Mouse (Mus musculus) adrenal gland (tissue): ENCODE measurements around the gene Mdga1.

ENCODE experiments used
- intact Hi-C: fragments of 180-260 bp; cut with DNase I; formaldehyde crosslinking; loops from one replicate; pipeline ENCODE4 v1.15.1; 2025

Mdga1 gene

DNA sequence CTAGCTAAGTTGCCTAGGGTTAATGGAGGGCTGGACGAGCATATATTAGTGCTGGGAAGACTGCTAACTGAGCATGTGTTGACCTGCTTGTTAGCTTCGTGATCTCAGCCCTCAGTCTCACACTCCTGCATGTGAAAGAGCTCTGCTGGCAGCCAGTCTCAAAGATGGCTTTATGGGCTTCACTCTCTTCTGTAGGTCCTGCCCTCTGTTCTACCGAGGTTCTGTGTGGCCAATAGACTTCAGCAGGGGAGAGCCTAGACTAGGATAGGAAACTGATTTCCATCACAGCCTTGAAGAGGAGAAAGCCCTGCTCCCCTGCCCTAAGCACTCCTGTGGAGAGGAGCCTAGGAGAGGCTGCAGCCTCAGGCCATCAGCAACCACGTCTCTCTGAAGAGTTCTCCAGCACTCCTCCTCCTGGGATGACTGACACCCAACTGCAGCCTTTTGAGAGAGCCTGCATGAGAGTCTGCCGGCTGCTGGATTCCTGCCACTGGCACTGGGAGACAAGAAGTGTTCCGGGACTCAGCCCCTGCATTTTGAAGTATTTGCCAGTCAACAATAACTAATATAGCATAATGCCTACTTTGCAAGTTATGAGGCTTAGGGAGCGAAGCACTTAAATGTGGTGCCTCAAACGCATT, 116.9 kb downstream of the Mdga1 start:
- intact Hi-C loops, result no loop called here

GRCm38 (mm10) chr17:29849436-29849797, 120.5 kb downstream of the Mdga1 start:
- intact Hi-C loops, result no loop called here

DNA sequence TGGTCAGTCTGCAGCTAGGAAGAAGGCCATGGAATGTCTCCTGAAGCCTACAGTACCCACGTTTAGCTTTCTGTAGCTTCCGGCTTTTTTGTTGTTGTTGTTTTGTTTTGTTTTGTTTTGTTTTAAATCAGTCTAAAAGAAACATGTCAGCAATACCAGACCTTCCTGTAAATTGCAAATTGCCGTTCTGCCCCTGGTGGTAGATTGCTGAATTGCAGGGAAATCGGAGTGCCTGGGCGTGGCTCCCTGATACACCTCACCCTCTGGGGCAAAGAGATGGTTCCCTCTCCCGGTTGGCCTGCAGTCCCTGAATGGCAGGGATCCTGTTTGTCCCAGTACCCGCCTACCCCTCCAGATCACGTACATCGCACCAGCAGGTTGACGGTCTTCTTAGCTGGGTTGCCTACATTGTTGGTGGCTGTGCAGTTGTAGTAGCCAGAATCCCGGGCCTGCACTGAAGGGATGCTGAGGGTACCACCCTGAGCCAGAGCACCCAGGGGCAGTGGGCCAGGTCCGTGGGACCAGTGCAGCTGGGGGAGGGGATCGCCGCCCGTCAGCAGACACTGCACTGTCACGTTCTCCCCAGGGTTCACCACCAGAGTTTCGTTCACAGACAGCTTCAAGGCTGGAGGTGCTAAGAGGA, 121.0 kb downstream of the Mdga1 start:
- intact Hi-C loops, result no loop called here

DNA sequence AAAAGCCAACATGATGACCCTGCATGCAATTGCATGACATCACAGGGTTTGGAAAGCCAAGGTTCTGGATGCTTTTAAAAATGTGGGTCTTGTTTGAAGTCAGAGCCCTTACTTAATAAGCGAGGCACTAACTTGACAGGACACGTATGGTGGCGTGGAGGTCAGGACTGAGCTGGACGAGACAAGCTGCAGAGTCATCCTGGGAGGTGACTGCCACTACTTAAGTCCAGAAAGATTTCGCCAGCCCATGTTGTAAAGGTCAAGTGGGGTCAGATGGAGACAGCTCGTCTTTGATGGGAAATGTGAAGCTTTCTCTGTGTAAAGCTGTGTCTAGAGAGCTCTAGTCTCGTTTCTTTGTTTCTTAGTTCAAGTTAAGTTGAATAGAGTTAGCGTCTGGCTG, 122.6 kb downstream of the Mdga1 start:
- intact Hi-C loops, result no loop called here

- intact Hi-C loops, result no loop called here
Measured at GRCm38 (mm10) chr17:29846284-29846683, 123.6 kb downstream of the Mdga1 start.

- intact Hi-C loops, result no loop called here
Measured at GRCm38 (mm10) chr17:29844949-29845348, 124.9 kb downstream of the Mdga1 start.

GRCm38 (mm10) chr17:29843419-29844162, 126.3 kb downstream of the Mdga1 start:
- intact Hi-C loops, result no loop called here

- intact Hi-C loops, result no loop called here
Measured at GRCm38 (mm10) chr17:29841781-29842690, 127.9 kb downstream of the Mdga1 start.

- intact Hi-C loops, result no loop called here
Measured at GRCm38 (mm10) chr17:29838029-29838428, 131.9 kb downstream of the Mdga1 start.

DNA sequence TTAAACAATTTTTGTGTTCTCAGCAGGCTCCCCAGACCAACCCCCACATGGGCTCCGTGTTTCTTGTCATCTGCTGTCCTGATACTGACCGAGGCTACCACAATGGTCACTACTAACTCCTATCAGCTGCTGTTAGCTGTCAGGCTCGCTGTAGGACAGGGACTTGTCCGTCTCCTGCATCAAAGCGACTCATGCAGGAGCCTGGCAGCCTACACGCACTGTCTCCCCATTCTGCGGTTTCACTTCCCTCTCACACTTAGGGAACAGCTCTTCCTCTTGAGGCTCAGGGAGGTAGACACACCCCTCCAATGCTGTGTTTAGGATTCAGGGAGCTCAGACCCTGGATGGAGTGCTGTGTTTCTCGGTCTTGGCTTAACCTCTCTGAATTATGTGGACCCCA, 132.4 kb downstream of the Mdga1 start:
- intact Hi-C loops, result no loop called here

GRCm38 (mm10) chr17:29834768-29835167, 135.1 kb downstream of the Mdga1 start:
- intact Hi-C loops, result no loop called here

- intact Hi-C loops, result no loop called here
Measured at GRCm38 (mm10) chr17:29834333-29834732, 135.6 kb downstream of the Mdga1 start.

DNA sequence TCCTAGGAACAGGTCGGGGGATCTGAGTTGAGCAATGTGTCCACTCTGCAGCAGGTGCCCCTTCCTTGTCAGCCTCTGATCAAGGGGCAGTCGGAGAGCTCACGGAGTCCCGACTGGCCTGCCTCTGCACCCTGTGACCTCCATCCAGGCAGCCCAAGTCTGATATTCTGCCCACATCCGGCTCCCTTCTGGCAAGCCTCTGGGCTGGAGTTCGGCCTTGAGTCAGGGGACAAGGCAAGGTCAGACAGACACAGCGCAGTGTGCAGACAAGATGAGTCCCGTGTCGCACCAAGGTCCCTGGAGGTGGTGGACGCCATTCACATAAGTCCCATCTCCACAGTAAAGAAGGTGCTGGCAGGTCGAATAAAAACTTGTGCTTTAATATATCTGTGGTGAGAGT, 138.2 kb downstream of the Mdga1 start:
- intact Hi-C loops, result no loop called here

GRCm38 (mm10) chr17:29829136-29829535, 140.8 kb downstream of the Mdga1 start:
- intact Hi-C loops, result no loop called here

- intact Hi-C loops, result no loop called here
Measured at GRCm38 (mm10) chr17:29827602-29828001, 142.3 kb downstream of the Mdga1 start.

DNA sequence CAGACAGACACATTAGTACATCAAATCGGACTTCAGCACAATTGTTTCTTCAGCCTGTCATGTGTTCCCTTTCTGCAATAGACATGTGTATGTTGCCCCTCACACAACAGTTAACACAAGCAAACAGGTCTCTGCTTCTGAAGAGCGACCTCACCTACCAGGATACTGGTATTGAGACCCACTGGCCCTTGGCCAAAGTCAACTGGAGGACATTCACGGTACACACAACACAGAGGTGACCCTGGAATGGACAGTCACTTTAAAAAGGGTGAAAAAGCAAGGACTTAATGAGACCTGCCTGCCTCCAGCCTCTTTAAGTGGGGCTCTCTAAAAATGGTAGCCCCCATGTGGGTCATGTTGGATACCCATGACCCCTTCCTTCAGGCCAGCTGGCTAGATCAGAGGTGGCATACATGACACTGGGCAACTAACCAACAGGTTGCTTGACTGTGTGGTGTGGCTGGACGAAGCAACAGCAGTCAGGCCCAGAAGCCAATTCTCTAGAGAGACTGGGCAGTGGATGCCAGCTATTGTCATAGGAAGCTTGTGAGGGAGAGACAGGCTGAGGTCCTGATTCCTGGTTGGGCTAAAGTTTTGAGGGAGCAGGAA, 145.3 kb downstream of the Mdga1 start:
- intact Hi-C loops, result no loop called here

DNA sequence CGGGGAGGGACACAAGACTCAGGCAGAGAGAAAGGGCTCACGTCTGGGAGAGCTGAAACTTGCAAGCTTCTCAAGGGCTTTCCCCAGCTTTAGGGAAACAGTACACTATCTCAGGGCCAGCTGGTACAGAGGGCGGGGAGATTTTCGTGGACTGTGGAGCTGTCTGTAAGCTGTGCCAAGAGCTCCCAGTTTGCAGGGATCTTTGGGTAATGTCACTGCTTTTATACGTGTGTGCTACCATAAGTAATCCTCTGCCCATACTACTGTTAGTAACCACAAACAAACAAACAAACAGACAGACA, 145.7 kb downstream of the Mdga1 start:
- intact Hi-C loops, result no loop called here

DNA sequence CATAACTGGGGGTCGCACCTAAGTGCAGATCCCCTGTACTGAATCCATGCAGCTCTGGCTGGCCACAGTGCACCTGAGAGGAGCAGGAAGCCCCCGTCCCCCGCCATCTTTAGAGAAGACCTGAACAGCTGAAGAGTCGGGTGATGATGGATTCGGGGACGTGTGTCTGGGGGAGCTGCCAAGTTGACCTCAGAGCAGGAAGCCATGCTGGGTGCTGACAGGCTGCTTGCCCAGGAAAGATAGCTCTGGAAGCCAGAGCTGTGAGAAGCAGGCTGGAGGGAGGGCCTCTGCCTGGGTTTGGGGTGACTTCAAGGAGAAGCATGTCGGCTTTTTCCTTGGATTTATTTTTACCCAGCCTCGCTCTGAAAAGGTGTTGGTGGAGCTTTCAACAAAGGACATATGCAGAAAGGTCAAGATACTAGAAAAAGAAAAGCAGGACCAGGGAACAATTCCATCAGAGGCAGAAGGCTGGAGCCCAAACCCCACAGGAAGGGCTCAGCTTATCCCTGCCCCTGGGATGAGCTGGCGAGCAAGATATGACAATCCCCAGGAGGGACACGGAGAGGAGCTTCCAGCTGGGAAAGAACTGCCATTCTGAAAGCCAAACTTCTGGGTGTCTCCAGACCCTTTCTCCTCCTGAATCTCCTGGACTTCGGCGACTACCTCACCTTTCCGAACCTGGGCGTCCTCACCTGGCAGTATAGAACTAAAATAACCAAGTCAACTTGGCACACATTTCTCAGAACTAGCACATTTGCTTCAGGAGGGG, 146.3 kb downstream of the Mdga1 start:
- intact Hi-C loops, result no loop called here

DNA sequence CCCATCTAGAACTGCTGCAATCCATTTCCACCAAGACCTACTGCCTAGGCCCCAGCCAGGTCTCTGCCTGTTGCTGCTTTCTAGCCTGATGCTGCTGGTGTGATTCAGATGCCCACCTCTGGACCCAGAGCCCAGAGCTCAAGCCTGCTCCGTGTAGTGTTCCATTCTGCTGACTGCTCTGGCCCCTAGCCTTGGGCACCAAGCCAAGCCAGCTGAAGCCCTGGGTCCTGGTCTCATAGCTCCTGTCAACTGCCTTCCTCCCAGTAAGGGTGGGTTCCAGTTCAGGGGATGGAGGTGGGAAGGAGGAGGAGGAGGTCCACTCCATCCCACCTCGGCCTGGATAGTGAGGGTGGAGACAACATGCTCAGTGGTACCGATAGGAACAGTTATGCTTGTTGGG, 150.3 kb downstream of the Mdga1 start:
- intact Hi-C loops, result no loop called here

- intact Hi-C loops, result no loop called here
Measured at GRCm38 (mm10) chr17:29818989-29819388, 150.9 kb downstream of the Mdga1 start.
